Mouse (Mus musculus): ENCODE measurements around the gene Zfp949. TPM values are rescaled to one million over a fixed set of nuclear protein-coding genes. Genes with fewer than 3 reads are reported as not detected.

The Zfp949 gene
- polyA plus RNA-seq (2012) = 0.47 and 0.62 TPM in 2 replicates

DNA sequence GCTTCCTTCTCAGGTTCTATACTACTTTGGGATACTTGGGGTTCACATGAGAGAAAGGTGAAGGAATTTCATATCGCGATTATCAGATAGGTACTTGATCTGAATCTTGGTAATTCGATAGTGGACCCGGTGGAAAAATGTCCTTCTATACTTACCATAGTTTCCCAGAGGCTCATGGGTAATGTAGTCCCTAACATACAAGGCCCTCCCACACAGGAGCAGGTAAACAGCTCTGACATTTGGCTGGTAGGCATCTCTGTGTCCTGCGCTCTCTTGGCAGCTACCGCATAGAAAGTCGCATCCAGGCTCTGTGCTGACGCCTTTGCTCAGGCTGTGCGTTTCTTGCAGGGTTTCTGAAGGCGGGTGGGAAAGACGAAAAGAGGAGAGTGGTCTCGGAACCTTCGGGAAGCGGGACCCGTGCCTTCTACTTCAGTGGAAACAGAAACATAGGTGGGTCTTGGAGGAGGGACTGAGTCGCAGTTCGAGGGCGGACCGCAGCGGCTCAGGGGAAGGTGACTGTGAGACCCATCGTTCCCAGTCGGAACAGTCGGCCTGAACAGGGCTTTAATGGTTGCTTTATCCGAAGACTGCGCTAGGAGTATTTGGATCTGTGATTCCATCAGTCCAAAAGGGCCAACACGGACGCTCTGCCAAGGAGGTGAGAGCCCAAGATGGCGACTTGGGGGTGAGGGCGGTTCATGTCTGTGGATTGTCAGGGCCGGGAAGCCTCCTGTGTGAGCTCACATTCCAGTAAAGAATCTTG, at the start of gene Zfp949:
TSS of gene Zfp949 (plus strand) at position 170 of the 763 bp plus-strand sequence.
- H3K27me3 ChIP-seq (ENCODE audit: control insufficient read depth) = 0 out of 2 replicates have a peak, but pooled peaks cover 2% of the 10 kb centered on the region
- peaks cover 36% of the 10 kb centered on the region for H3K4me1 ChIP-seq (ENCODE audit: control insufficient read depth)
- peak within 1 kb of the TSS; percentile 99 for H3K4me3 ChIP-seq (replicated peaks)
- peaks cover 23% of the 10 kb centered on the region for H3K36me3 ChIP-seq (ENCODE audit: control insufficient read depth)
- no peaks in the 10 kb centered on the region for H3K9me3 ChIP-seq (ENCODE audit: control insufficient read depth, low read length)
- TF ChIP-seq GATA1 (IDR thresholded peaks at IDR 0.05; ENCODE audit: low read length) = peak; percentile 28; the same call in 1 of the 2 replicates
- no peak for TF ChIP-seq TAL1 (IDR thresholded peaks at IDR 0.05; ENCODE audit: low read length)

DNA sequence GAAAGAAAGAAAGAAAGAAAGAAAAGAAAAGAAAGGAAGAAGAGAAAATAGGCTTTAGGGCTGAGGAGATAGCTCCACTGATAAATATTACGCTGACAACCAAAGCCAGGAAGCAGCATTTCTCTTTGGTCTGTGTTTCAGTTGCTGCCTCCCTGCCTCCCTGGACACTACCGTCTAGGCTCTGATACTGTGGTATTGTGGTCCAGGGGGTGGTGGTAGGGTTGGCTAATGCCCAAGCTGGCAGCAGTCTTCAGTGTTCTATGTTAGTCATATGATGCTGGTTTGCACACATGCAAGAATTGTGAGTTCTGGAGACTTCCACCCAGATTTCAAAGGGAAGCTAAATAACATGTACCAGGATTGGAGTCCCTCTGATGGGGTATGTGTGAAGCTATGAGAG, 47.7 kb upstream of the Zfp949 start:
- H3K36me3 ChIP-seq (ENCODE audit: control insufficient read depth) = no peaks in the 10 kb centered on the region
- H3K9me3 ChIP-seq (ENCODE audit: control insufficient read depth, low read length) = no peaks in the 10 kb centered on the region
- TF ChIP-seq GATA1 (IDR thresholded peaks at IDR 0.05; ENCODE audit: low read length) = no peak
- TF ChIP-seq TAL1 (IDR thresholded peaks at IDR 0.05; ENCODE audit: low read length) = no peak
- no peaks in the 10 kb centered on the region for H3K4me1 ChIP-seq (ENCODE audit: control insufficient read depth)
- peaks cover 4% of the 10 kb centered on the region; the same call in 1 of the 2 replicates for H3K27me3 ChIP-seq (ENCODE audit: control insufficient read depth)
- H3K4me3 ChIP-seq (replicated peaks) = no peak overlapping the region

- H3K36me3 ChIP-seq (ENCODE audit: control insufficient read depth) = no peaks in the 10 kb centered on the region
- H3K27me3 ChIP-seq (ENCODE audit: control insufficient read depth) = peaks cover 5% of the 10 kb centered on the region; the same call in 1 of the 2 replicates
- no peaks in the 10 kb centered on the region for H3K9me3 ChIP-seq (ENCODE audit: control insufficient read depth, low read length)
- no peak overlapping the region for H3K4me3 ChIP-seq (replicated peaks)
- TF ChIP-seq GATA1 (IDR thresholded peaks at IDR 0.05; ENCODE audit: low read length) = no peak
- no peak for TF ChIP-seq TAL1 (IDR thresholded peaks at IDR 0.05; ENCODE audit: low read length)
- no peaks in the 10 kb centered on the region for H3K4me1 ChIP-seq (ENCODE audit: control insufficient read depth)
Measured at GRCm38 (mm10) chr9:88501846-88502245, 46.0 kb upstream of the Zfp949 start.

GRCm38 (mm10) chr9:88515546-88515945, 32.3 kb upstream of the Zfp949 start:
- H3K36me3 ChIP-seq (ENCODE audit: control insufficient read depth) = peaks cover 10% of the 10 kb centered on the region
- peaks cover 6% of the 10 kb centered on the region for H3K4me1 ChIP-seq (ENCODE audit: control insufficient read depth)
- no peak for TF ChIP-seq TAL1 (IDR thresholded peaks at IDR 0.05; ENCODE audit: low read length)
- TF ChIP-seq GATA1 (IDR thresholded peaks at IDR 0.05; ENCODE audit: low read length) = no peak
- H3K9me3 ChIP-seq (ENCODE audit: control insufficient read depth, low read length) = no peaks in the 10 kb centered on the region
- H3K4me3 ChIP-seq (replicated peaks) = no peak overlapping the region
- peaks cover 8% of the 10 kb centered on the region for H3K27me3 ChIP-seq (ENCODE audit: control insufficient read depth)

DNA sequence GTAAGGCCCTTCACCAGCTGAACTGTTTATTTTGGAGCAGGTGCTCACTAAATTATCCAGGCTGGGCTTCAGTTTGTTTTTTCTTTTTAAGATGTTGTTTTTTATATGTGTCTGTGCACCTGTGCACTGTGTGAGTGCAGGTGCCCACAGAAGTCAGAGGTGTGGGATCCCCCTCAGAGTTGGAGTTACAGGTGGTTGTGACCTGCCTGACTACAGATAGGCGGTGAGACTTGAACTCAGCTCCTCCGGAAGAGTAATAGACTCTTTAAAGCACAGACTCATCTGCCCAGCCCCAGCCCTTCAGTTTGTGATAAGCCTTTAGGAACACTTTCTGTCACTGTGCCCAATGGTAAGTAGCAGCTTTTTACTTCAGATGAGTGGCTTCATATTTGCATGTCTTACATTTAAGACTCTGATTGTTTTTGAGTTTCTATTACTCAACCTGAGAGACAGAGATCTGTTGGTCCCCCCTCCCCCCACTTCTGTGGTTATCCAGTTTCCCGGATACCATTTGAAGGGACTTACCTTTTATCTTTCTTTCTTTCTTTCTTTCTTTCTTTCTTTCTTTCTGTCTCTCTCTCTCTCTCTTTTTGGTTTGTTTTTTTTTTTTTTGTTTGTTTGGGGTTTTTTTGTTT, 31.3 kb upstream of the Zfp949 start:
- H3K27me3 ChIP-seq (ENCODE audit: control insufficient read depth) = peaks cover 8% of the 10 kb centered on the region
- peaks cover 14% of the 10 kb centered on the region for H3K4me1 ChIP-seq (ENCODE audit: control insufficient read depth)
- H3K4me3 ChIP-seq (replicated peaks) = no peak overlapping the region
- TF ChIP-seq TAL1 (IDR thresholded peaks at IDR 0.05; ENCODE audit: low read length) = no peak
- no peak for TF ChIP-seq GATA1 (IDR thresholded peaks at IDR 0.05; ENCODE audit: low read length)
- H3K9me3 ChIP-seq (ENCODE audit: control insufficient read depth, low read length) = no peaks in the 10 kb centered on the region
- H3K36me3 ChIP-seq (ENCODE audit: control insufficient read depth) = peaks cover 19% of the 10 kb centered on the region

- H3K4me3 ChIP-seq (replicated peaks) = no peak overlapping the region
- no peak for TF ChIP-seq GATA1 (IDR thresholded peaks at IDR 0.05; ENCODE audit: low read length)
- no peak for TF ChIP-seq TAL1 (IDR thresholded peaks at IDR 0.05; ENCODE audit: low read length)
- no peaks in the 10 kb centered on the region for H3K9me3 ChIP-seq (ENCODE audit: control insufficient read depth, low read length)
- H3K36me3 ChIP-seq (ENCODE audit: control insufficient read depth) = peaks cover 25% of the 10 kb centered on the region
- H3K27me3 ChIP-seq (ENCODE audit: control insufficient read depth) = peaks cover 2% of the 10 kb centered on the region; the same call in 1 of the 2 replicates
- H3K4me1 ChIP-seq (ENCODE audit: control insufficient read depth) = peaks cover 34% of the 10 kb centered on the region
Measured at GRCm38 (mm10) chr9:88519390-88520121, 28.3 kb upstream of the Zfp949 start.

- H3K4me1 ChIP-seq (ENCODE audit: control insufficient read depth) = peaks cover 41% of the 10 kb centered on the region
- H3K4me3 ChIP-seq (replicated peaks) = peak overlapping the region; percentile 76
- no peaks in the 10 kb centered on the region for H3K9me3 ChIP-seq (ENCODE audit: control insufficient read depth, low read length)
- TF ChIP-seq TAL1 (IDR thresholded peaks at IDR 0.05; ENCODE audit: low read length) (no peak), GATA1 (IDR thresholded peaks at IDR 0.05; ENCODE audit: low read length) (no peak)
- peaks cover 2% of the 10 kb centered on the region; the same call in 1 of the 2 replicates for H3K27me3 ChIP-seq (ENCODE audit: control insufficient read depth)
- H3K36me3 ChIP-seq (ENCODE audit: control insufficient read depth) = peaks cover 25% of the 10 kb centered on the region
Measured at GRCm38 (mm10) chr9:88520122-88520848, 27.5 kb upstream of the Zfp949 start.

DNA sequence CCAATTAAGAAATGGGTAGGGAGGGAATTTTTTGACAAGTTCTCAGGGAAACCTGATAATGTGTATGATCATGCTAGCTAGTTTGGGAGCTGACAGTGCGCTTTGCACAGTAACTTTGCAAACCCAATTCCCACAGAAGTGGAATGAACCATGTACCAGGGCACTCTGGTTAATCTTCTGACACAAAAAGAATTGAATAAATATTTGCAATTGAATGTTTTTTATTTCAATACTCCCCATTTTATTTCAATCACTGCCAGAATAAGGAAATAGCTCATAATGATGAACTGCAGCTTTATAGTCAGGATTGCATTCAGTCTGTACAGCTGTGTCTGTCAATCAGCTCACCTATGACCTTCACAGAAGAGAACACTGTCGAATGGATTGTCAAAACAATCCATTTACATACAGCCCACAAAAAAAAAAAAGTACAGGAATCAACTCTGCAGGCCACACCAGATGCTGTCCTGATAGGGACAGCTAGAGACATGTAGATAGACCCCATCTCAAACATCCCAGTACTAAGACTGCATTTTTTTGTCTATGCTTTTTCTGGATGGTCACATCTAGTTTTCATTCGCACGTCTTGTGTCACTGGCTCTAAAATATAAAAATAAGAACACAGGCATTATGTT, 26.9 kb upstream of the Zfp949 start:
- TF ChIP-seq TAL1 (IDR thresholded peaks at IDR 0.05; ENCODE audit: low read length) (no peak), GATA1 (IDR thresholded peaks at IDR 0.05; ENCODE audit: low read length) (no peak)
- Histone ChIP-seq H3K4me1 (ENCODE audit: control insufficient read depth) (peaks cover 41% of the 10 kb centered on the region), H3K36me3 (ENCODE audit: control insufficient read depth) (peaks cover 25% of the 10 kb centered on the region), H3K9me3 (ENCODE audit: control insufficient read depth, low read length) (no peaks in the 10 kb centered on the region), H3K27me3 (ENCODE audit: control insufficient read depth) (no peaks in the 10 kb centered on the region), H3K4me3 (replicated peaks) (peak overlapping the region; percentile 76)

Measured in erythroblast, embryonic 14.5 days (primary cell).